Comparison of ENCODE assay signal across 18 mouse cellular contexts in genomic region chr6:136633154-136633553, GRCm38 (mm10).
"Had no signal": no experiment of that assay in that cellular context is flagged by ENCODE, and none has a peak within 500 bp of the region (broad histone marks: within the 10 kb centered on the region; RNA-seq: fewer than 3 reads in every experiment).

No protein-coding gene starts in this region.

- H3K27ac ChIP-seq: limb, embryonic 10.5 days; limb, embryonic 13.5 days; midbrain, embryonic 10.5 days; midbrain, embryonic 15.5 days; neural tube, embryonic 12.5 days; neural tube, embryonic 15.5 days; stomach, embryonic 15.5 days had no signal

- DNase-seq: kidney, adult 2 months; kidney, postnatal 14 days; kidney, postnatal 4 days; lung, embryonic 14.5 days; right cerebral cortex, adult 18-20 months; right cerebral cortex, postnatal 14 days; right cerebral cortex, postnatal 4 days; spleen, adult 18-20 months; thymus, postnatal 36 days had no signal

- H3K36me3 ChIP-seq: limb, embryonic 10.5 days; limb, embryonic 13.5 days; midbrain, embryonic 10.5 days; midbrain, embryonic 15.5 days; neural tube, embryonic 12.5 days; neural tube, embryonic 15.5 days; stomach, embryonic 15.5 days had no signal

- H3K9me3 ChIP-seq: limb, embryonic 10.5 days; limb, embryonic 13.5 days; midbrain, embryonic 10.5 days; midbrain, embryonic 15.5 days; neural tube, embryonic 12.5 days; neural tube, embryonic 15.5 days; stomach, embryonic 15.5 days had no signal

- H3K4me3 ChIP-seq: limb, embryonic 10.5 days; limb, embryonic 13.5 days; megakaryocyte, embryonic 14.5 days; midbrain, embryonic 10.5 days; midbrain, embryonic 15.5 days; neural tube, embryonic 12.5 days; neural tube, embryonic 15.5 days; stomach, embryonic 15.5 days had no signal

- H3K27me3 ChIP-seq: limb, embryonic 13.5 days; megakaryocyte, embryonic 14.5 days; midbrain, embryonic 15.5 days; neural tube, embryonic 12.5 days; neural tube, embryonic 15.5 days; stomach, embryonic 15.5 days had no signal

- H3K4me1 ChIP-seq: limb, embryonic 10.5 days; limb, embryonic 13.5 days; megakaryocyte, embryonic 14.5 days; midbrain, embryonic 10.5 days; midbrain, embryonic 15.5 days; neural tube, embryonic 12.5 days; neural tube, embryonic 15.5 days; stomach, embryonic 15.5 days had no signal

- H3K4me2 ChIP-seq: limb, embryonic 13.5 days; lung, embryonic 14.5 days; midbrain, embryonic 15.5 days; neural tube, embryonic 12.5 days; neural tube, embryonic 15.5 days; stomach, embryonic 15.5 days had no signal

- H3K9ac ChIP-seq: limb, embryonic 13.5 days; lung, embryonic 14.5 days; midbrain, embryonic 15.5 days; neural tube, embryonic 12.5 days; neural tube, embryonic 15.5 days; stomach, embryonic 15.5 days had no signal

- ATAC-seq: intestine, postnatal 0 days; midbrain, embryonic 15.5 days had no signal
